Mouse (Mus musculus): ENCODE results near the gene Pus3. TPM values are rescaled to one million over a fixed set of nuclear protein-coding genes. Genes with fewer than 3 reads are reported as not detected.

Gene Pus3
- 16.3 and 16.7 TPM in 2 replicates for polyA plus RNA-seq (2016; fragmentation: Nextera tagmentation; extraction: Ambion mirVana)

DNA sequence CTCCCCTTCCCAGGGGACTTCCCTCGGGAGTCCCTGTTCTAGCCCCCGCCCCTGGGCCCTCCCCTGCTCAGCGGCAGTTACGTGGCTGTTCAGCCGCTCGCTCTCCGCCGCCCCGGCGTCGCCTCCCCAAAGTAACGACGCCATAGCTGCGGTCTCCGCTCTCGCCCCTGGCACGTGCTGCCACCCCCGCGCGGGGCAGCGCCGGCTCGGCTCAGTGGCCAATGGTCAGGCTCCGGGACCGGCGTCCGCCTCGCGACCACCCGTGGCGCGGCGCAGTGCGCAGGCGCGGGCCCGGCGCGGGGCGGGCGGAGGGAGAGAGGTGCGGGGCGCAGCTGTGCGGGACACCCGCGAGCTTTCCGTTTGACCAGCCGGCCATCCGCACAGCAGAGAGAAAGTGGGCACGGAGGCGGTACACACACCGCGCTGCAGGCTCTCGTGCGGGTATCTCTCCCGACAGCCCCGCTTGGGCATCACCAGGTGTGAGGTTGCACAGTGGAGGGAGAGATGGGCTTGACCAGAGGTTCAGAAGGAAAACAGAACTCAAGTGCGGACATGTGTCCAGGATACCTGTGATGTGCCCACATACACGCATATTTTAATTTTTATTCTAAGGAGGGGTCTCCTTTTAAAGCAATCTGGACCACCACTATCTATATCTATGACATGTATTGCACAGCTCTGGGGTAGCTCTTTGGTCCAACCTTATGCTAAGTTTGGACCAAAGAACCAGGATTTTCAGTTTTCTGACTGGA is at the start of gene Pus3, which contains the start of gene Ddx25:
Gene Pus3, plus strand, starts transcription at position 339 of the 752 bp plus-strand sequence.
Gene Ddx25, minus strand, starts transcription at position 272 of the 752 bp plus-strand sequence.
- peak within 1 kb of the TSS; percentile 89 for H3K4me2 ChIP-seq (replicated peaks)
- peak; percentile 87 for ATAC-seq (ENCODE audit: low FRiP score)
- H3K27ac ChIP-seq: peak within 1 kb of the TSS; percentile 45
- 0 out of 2 replicates have a peak, but pooled peaks cover 12% of the 10 kb centered on the region for H3K27me3 ChIP-seq
- no peaks in the 10 kb centered on the region for H3K9me3 ChIP-seq (replicated peaks)
- peak within 1 kb of the TSS; percentile 51 for H3K4me3 ChIP-seq
- H3K4me1 ChIP-seq: peaks cover 13% of the 10 kb centered on the region
- peak within 1 kb of the TSS; percentile 60 for H3K9ac ChIP-seq
- under 1% methylated on average over 57 of the region's 59 CpGs for WGBS
- H3K36me3 ChIP-seq: peaks cover 11% of the 10 kb centered on the region

DNA sequence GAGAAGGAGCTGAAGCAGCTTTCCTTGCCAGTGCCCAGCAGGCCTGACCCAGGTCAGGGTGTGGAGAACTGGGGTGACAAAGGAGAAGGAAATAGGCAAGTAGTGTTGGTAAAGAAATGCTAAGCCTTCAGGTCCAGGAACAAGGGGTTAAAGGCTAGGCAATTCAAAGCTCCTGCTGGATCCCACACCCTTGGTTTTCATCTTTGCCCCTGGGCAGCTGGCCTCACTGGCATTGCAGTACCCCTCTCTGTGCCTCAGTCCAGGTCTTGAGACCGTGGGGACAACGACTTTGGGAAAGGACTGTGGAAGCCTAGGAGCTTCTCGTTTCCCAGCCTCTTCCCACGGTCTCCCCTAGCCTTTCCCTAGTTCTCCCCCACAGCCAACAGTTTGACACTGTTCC is 44.5 kb upstream of the Pus3 start:
- H3K9me3 ChIP-seq (replicated peaks): no peaks in the 10 kb centered on the region
- no peak overlapping the region for H3K27ac ChIP-seq
- no peak overlapping the region for H3K4me2 ChIP-seq (replicated peaks)
- H3K36me3 ChIP-seq: no peaks in the 10 kb centered on the region
- no peak overlapping the region for H3K4me3 ChIP-seq
- 86% methylated on average over 4 of the region's 4 CpGs for WGBS
- no peak overlapping the region for H3K9ac ChIP-seq
- peaks cover 3% of the 10 kb centered on the region for H3K27me3 ChIP-seq
- no peak for ATAC-seq (ENCODE audit: low FRiP score)
- no peaks in the 10 kb centered on the region for H3K4me1 ChIP-seq

DNA sequence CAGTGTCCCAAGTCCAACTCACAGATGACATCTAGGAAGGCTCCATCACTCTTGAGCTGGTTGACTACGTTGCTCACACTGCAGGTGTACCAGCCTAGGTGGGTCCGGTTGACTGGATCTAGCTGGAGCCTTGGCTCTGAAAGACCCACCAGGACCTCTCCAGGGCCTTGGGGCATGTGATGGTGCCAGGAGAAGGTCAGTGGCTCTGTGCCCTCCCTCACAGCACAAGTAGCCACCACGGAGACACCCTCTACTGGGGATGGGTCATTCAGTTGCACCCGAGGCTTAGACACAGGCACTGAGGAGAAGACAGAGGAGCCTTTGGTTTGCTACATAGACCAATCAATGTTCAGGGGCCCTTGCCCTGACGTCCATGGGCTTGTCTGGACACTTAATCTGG is 42.2 kb upstream of the Pus3 start:
- Histone ChIP-seq H3K4me1 (no peaks in the 10 kb centered on the region), H3K4me3 (no peak overlapping the region), H3K9ac (no peak overlapping the region), H3K9me3 (replicated peaks) (no peaks in the 10 kb centered on the region), H3K27me3 (peaks cover 3% of the 10 kb centered on the region), H3K4me2 (replicated peaks) (no peak overlapping the region), H3K36me3 (no peaks in the 10 kb centered on the region), H3K27ac (no peak overlapping the region)
- no peak for ATAC-seq (ENCODE audit: low FRiP score)
- 90% methylated on average over 5 of the region's 5 CpGs for WGBS

DNA sequence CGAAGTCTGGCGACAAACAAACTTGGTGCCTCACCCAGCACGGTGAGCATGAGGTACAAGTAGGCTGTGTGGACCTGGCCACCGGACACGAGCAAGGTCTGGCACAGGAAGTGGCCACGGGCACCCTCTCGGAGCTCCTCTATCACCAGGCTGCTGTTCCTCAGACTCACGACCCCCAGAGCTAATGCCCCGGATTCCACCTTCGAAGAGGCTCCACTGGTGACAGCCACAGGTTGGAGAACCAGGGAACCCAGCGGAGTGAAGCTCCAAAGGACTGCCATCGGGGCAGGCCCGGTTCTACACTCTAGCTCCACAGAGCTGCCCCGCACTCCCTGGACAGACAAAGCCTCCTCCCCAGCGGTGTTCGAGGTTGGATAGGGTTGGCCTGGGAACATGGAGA is 41.7 kb upstream of the Pus3 start:
- WGBS: 94% methylated on average over 16 of the region's 16 CpGs
- H3K27ac ChIP-seq: no peak overlapping the region

DNA sequence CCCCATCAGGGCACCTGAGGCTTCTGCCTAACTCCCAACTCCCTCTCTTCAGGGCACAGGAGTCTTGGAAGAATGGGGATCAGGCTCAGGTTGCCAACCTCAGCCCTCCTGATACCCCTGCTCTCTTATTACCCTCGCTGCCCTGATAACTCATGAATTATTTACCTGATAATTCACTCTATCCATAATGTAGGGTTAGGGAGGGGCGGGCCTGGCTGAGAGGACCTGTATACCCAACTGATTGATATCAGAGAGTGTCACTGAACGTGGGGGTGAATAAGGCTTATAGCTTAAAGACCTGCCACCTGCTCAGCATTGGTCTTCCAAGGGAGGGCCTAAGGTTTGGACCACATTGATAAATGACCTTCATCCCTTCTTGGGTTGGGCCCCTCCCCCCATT is 40.2 kb upstream of the Pus3 start, which contains the start of gene Gm1113:
Gene Gm1113, minus strand, starts transcription at position 101 of the 400 bp plus-strand sequence.
- Histone ChIP-seq H3K9ac (no peak within 1 kb of the TSS), H3K4me1 (peaks cover 1% of the 10 kb centered on the region; the same call in 1 of the 2 replicates), H3K27me3 (peaks cover 3% of the 10 kb centered on the region; the same call in 1 of the 2 replicates), H3K27ac (no peak within 1 kb of the TSS), H3K4me2 (replicated peaks) (no peak within 1 kb of the TSS), H3K36me3 (no peaks in the 10 kb centered on the region), H3K9me3 (replicated peaks) (no peaks in the 10 kb centered on the region), H3K4me3 (no peak within 1 kb of the TSS)
- WGBS: 79% methylated on average over 3 of the region's 3 CpGs
- ATAC-seq (ENCODE audit: low FRiP score): no peak

More for the DNA sequence above, 41.7 kb upstream of the Pus3 start:
- no peak for ATAC-seq (ENCODE audit: low FRiP score)
- Histone ChIP-seq H3K4me1 (no peaks in the 10 kb centered on the region), H3K36me3 (no peaks in the 10 kb centered on the region), H3K4me2 (replicated peaks) (no peak overlapping the region), H3K9me3 (replicated peaks) (no peaks in the 10 kb centered on the region), H3K4me3 (no peak overlapping the region), H3K9ac (no peak overlapping the region), H3K27me3 (peaks cover 3% of the 10 kb centered on the region)

DNA sequence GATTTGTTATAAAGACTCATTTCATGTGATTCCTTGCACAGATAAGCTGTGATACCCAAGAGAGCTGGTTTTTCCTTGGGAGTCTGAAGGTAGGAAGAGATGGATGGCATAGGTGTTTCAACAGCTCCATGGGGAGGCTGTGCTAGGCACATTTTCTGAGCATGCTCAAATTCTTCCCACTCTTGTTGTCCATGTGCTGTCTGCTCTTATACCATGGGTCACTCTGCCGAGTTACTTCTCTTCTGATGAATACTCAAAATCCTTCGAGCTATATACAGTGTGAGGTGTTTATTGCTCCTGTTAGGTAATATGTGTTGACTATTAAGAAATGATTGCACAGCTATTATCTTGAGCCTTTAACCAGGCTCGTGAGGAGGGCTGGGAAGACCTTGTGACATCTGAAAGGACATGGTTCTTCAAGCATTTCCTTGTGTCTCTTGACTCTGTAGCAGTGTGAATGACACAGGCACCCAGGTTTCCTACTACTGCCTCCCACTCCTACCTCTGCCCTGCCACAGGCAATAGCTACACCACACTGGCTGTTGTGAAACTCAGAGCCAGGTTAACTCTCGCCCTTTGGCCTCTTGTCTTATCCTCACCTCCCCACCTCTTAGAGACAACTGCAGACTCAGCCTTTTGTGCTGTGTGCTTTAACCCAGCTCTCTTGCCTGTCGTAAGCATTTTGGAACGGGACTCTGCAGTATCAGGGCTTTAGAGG is 37.6 kb upstream of the Pus3 start:
- no peak overlapping the region for H3K27ac ChIP-seq
- ATAC-seq (ENCODE audit: low FRiP score): no peak
- 81% methylated on average over 6 of the region's 6 CpGs for WGBS
- no peaks in the 10 kb centered on the region for H3K36me3 ChIP-seq
- H3K4me2 ChIP-seq (replicated peaks): no peak overlapping the region
- no peaks in the 10 kb centered on the region for H3K9me3 ChIP-seq (replicated peaks)
- H3K4me1 ChIP-seq: peaks cover 11% of the 10 kb centered on the region
- H3K4me3 ChIP-seq: no peak overlapping the region
- no peak overlapping the region for H3K9ac ChIP-seq
- H3K27me3 ChIP-seq: no peaks in the 10 kb centered on the region

DNA sequence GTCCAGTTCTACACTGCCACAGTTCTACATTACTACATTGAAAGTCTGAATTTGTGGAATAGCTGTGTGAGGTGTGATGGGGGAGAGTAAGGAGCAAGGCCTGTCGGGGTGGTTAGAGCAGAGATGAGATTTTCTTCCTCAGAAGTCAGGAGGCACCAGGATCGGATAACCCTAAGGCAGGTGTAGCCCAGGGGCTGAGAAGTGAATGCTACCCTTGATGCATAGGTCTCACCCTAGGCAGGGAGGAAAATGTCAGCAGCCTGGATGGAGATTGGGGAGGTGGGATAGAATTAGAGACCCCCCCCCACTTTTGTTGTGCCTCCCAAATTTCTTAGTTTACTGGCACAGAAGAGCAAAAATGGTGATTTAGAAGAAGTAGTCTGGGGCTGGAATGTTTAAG is 36.2 kb upstream of the Pus3 start:
- Histone ChIP-seq H3K27me3 (no peaks in the 10 kb centered on the region), H3K9me3 (replicated peaks) (no peaks in the 10 kb centered on the region), H3K4me1 (peaks cover 11% of the 10 kb centered on the region), H3K4me2 (replicated peaks) (no peak overlapping the region), H3K36me3 (no peaks in the 10 kb centered on the region), H3K9ac (no peak overlapping the region), H3K4me3 (no peak overlapping the region), H3K27ac (no peak overlapping the region)
- 75% methylated on average over 2 of the region's 2 CpGs for WGBS
- no peak for ATAC-seq (ENCODE audit: low FRiP score)

DNA sequence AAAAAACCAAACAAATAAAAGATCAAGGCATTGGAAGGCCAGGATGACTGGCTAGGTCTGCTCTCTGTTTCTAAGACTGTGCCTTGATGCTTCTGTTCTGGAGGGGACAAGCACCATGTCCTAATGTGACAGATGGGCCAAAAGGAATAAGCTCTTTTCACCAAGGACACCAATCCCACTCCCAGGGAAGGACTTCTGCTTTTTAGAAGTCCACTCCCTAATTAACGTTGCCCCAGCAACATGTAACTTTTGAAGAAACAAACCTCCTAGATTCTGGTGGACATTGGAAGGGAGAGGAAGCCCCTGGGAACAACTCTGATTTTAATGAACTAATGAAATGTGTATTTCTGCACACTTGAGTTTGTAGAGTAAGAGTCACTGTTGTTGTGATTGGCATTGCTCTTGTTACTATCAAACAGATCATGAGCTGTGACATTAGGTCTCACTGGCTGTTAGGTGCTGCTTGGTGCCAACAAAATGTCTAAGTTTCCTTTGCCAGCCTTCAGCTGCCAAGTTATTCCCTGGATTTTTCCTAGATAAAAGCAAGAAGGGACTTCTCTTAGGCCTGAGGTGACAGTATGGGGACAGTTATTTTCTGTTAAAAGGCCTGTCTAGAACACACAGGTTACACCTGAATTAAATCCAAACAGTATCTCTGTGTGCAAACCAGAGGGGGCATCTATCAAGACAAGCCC is 35.4 kb upstream of the Pus3 start:
- ATAC-seq (ENCODE audit: low FRiP score): no peak
- no peak overlapping the region for H3K27ac ChIP-seq
- H3K36me3 ChIP-seq: no peaks in the 10 kb centered on the region
- no peak overlapping the region for H3K9ac ChIP-seq
- H3K4me1 ChIP-seq: peaks cover 11% of the 10 kb centered on the region
- H3K4me3 ChIP-seq: no peak overlapping the region
- no peak overlapping the region for H3K4me2 ChIP-seq (replicated peaks)
- no peaks in the 10 kb centered on the region for H3K27me3 ChIP-seq
- H3K9me3 ChIP-seq (replicated peaks): no peaks in the 10 kb centered on the region
- 72% methylated on average over 1 of the region's 1 CpGs for WGBS

DNA sequence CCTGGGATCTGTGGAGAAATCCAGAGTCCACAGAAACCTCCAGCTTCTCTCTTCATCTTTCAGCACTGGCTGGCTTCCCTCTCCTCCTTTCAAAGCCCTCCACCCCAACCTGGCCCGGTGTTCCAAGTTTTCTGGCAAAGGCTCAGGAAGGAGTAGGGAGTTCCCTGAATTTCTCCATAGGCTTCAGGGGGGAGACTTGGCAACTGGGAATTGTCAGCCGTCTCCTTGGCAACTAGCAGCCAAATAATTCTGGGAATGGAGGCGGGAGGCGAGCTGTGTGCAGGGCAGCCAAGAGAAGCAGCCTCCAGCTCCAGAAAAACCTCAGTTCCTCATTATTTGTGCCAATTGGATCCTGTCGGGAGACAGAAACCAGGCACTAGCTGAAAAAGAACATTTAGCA is 34.9 kb upstream of the Pus3 start:
- Histone ChIP-seq H3K9ac (no peak overlapping the region), H3K9me3 (replicated peaks) (no peaks in the 10 kb centered on the region), H3K27ac (no peak overlapping the region), H3K36me3 (no peaks in the 10 kb centered on the region), H3K27me3 (no peaks in the 10 kb centered on the region), H3K4me1 (peaks cover 11% of the 10 kb centered on the region), H3K4me3 (no peak overlapping the region), H3K4me2 (replicated peaks) (no peak overlapping the region)
- peak; percentile 58 for ATAC-seq (ENCODE audit: low FRiP score)
- 11% methylated on average over 5 of the region's 5 CpGs for WGBS

DNA sequence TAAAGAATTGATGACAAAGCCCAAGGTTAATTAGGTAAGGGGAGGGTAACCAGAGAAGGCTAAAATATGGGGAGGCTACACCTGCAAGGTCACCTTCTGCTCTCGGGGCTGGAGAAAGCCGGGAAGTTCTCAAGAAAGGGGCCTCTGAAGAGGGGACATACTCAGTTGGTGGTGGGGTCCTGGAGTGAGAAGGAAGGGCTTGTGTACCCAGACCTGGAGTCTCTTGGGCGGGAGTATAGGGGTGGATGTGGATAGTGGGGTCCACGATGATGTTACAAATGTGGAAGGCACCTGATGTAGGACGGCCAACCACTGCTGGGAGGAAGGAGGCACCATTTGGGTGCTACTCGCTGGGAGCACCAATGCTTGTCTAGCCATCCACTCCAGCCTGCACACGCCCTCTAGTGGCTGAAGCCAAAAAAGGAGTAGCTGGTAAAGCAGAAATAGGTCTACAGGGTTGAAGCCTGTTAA is 34.4 kb upstream of the Pus3 start:
- no peak overlapping the region for H3K4me3 ChIP-seq
- peak overlapping the region; percentile 11; the same call in 1 of the 2 replicates for H3K4me2 ChIP-seq (replicated peaks)
- no peak overlapping the region; the same call in 1 of the 2 replicates for H3K27ac ChIP-seq
- H3K27me3 ChIP-seq: no peaks in the 10 kb centered on the region
- no peaks in the 10 kb centered on the region for H3K36me3 ChIP-seq
- no peak overlapping the region for H3K9ac ChIP-seq
- peaks cover 11% of the 10 kb centered on the region for H3K4me1 ChIP-seq
- H3K9me3 ChIP-seq (replicated peaks): no peaks in the 10 kb centered on the region
- 20% methylated on average over 7 of the region's 7 CpGs for WGBS
- ATAC-seq (ENCODE audit: low FRiP score): peak; percentile 74

DNA sequence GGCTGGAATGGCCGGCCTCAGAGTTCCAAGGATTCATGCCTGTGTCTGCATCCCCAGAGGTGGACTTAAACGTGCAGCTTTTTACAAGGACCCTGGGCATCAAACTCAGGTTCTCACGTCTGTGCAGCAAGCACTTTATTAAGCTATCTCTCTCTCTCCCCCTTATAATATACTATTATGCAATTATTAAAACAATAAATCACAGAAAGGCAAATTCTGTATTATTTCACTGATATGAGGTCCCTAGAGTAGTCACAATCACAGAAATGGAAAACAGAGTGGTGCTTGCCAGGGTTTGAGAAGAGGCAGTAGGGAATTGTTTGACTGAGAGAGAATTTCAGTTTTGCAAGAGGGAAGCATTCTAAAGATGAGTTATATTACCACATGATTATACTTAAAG is 29.3 kb upstream of the Pus3 start:
- Histone ChIP-seq H3K4me2 (replicated peaks) (no peak overlapping the region), H3K4me3 (no peak overlapping the region), H3K27ac (no peak overlapping the region), H3K27me3 (peaks cover 4% of the 10 kb centered on the region; the same call in 1 of the 2 replicates), H3K36me3 (no peaks in the 10 kb centered on the region), H3K9ac (no peak overlapping the region), H3K9me3 (replicated peaks) (no peaks in the 10 kb centered on the region), H3K4me1 (peaks cover 4% of the 10 kb centered on the region)
- WGBS: 65% methylated on average over 3 of the region's 3 CpGs
- ATAC-seq (ENCODE audit: low FRiP score): no peak

DNA sequence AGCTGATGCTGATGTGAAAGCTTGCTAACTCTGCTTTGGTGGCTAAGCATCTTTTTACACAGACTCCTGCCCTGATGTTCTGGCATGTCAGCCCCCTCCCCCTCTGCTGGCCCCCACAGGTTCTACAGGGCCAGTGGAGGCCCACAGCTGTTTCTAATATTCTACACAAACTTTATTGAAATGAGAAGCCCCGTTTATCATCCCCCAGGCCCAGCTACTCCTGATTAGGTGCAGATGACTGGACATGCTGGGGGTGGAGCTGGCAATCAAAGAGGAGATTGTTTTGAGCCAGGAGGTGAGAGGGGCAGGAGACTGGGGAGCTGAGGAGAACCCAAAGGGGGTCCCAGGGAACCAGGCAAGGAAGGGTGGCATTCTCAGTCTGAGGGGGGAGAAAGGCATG is 28.6 kb upstream of the Pus3 start:
- ATAC-seq (ENCODE audit: low FRiP score): no peak
- no peaks in the 10 kb centered on the region for H3K9me3 ChIP-seq (replicated peaks)
- no peak overlapping the region for H3K27ac ChIP-seq
- H3K4me2 ChIP-seq (replicated peaks): no peak overlapping the region
- 16% methylated on average over 1 of the region's 1 CpGs for WGBS
- no peak overlapping the region for H3K4me3 ChIP-seq
- no peaks in the 10 kb centered on the region for H3K36me3 ChIP-seq
- H3K27me3 ChIP-seq: peaks cover 4% of the 10 kb centered on the region; the same call in 1 of the 2 replicates
- H3K9ac ChIP-seq: no peak overlapping the region
- H3K4me1 ChIP-seq: peaks cover 4% of the 10 kb centered on the region; the same call in 1 of the 2 replicates
